Mouse (Mus musculus) heart, adult 2 months (tissue): Measurements from ENCODE around the gene Hbb-bh1. TPM values are rescaled to one million over a fixed set of nuclear protein-coding genes. Genes with fewer than 3 reads are reported as not detected.
A peak's percentile ranks its signal among the peaks of the same experiment; 100 is the strongest.

Experiments used
- DNase-seq, 2 experiments: peaks; one replicate each; pipeline ENCODE4 v3.0.0; 2021
- H3K27ac ChIP-seq: fragments of 200-600 bp; 2 replicates; pipeline ENCODE4 v1.8.1; 2022
- H3K27me3 ChIP-seq: fragments of 200-500 bp; 2 replicates; pipeline ENCODE4 v1.6.1; 2012; ENCODE audit warnings: mild to moderate bottlenecking, low read length, inconsistent platforms, mixed read lengths; ENCODE audit not compliant: control insufficient read depth, insufficient read depth
- H3K36me3 ChIP-seq: fragments of 200-500 bp; 2 replicates; pipeline ENCODE4 v1.6.1; 2012; ENCODE audit warnings: low read length, inconsistent platforms; ENCODE audit not compliant: control insufficient read depth, insufficient read depth
- H3K4me1 ChIP-seq: fragments of 200-500 bp; 2 replicates; pipeline ENCODE4 v1.6.1; 2011; ENCODE audit warnings: low read length; ENCODE audit not compliant: control insufficient read depth, insufficient read depth
- H3K4me3 ChIP-seq: fragments of 200-600 bp; 2 replicates; pipeline ENCODE4 v1.8.1; 2022
- H3K79me2 ChIP-seq: fragments of 200-500 bp; replicated peaks from 2 replicates; pipeline ENCODE4 v1.6.1; 2012; ENCODE audit warnings: mild to moderate bottlenecking, inconsistent platforms, low read length, moderate library complexity, mixed read lengths; ENCODE audit not compliant: control insufficient read depth, insufficient read depth
- H3K9ac ChIP-seq: fragments of 200-500 bp; 2 replicates; pipeline ENCODE4 v1.6.1; 2012; ENCODE audit warnings: low read depth, mild to moderate bottlenecking, control low read depth, inconsistent platforms, low read length, mixed read lengths
- CTCF ChIP-seq: fragments of 200-600 bp; IDR thresholded peaks from 2 replicates; pipeline ENCODE4 v1.8.1; 2022; ENCODE audit warnings: antibody characterized with exemption, mild to moderate bottlenecking, moderate library complexity
- EP300 ChIP-seq: fragments of 200-500 bp; IDR thresholded peaks from 2 replicates; pipeline ENCODE4 v1.6.1; 2011; ENCODE audit warnings: low read depth, low read length, control low read depth; ENCODE audit not compliant: insufficient read depth
- POLR2A ChIP-seq: fragments of 200-500 bp; IDR thresholded peaks from 2 replicates; pipeline ENCODE4 v1.6.1; 2011; ENCODE audit warnings: mild to moderate bottlenecking, low read depth, low read length, control low read depth; ENCODE audit not compliant: insufficient read depth
- WGBS: fragments of 180-500 bp; shearing (Covaris S2); methylation state at CpG from one replicate; pipeline ENCODE4 v1.1.7; 2018; 5-methylcytosine and 5-hydroxymethylcytosine counted together
- intact Hi-C: fragments of 180-260 bp; cut with DNase I; formaldehyde crosslinking; loops from one replicate; pipeline ENCODE4 v1.15.1; 2025
- polyA plus RNA-seq: library from polyadenylated mRNA; depleted of rRNA; stranded (reverse); fragments of >200 nt; gene quantifications from 2 replicates; pipeline ENCODE4 v1.2.3, GENCODE M21; 2012
- total RNA-seq, 2 experiments: library from RNA; stranded (reverse); gene quantifications; 2 replicates each; pipeline ENCODE4 v1.2.3; 2021

Hbb-bh1 gene
- total and polyA plus RNA-seq, 3 experiments = not detected

- no peaks in the 10 kb centered on the region for H3K36me3 ChIP-seq
- H3K4me1 ChIP-seq = no peaks in the 10 kb centered on the region
- no peak for DNase-seq
- intact Hi-C loops = no loop called here
- H3K79me2 ChIP-seq = no peaks in the 10 kb centered on the region
- H3K27ac ChIP-seq = no peak overlapping the region
- H3K4me3 ChIP-seq = no peak overlapping the region
- H3K9ac ChIP-seq = no peak overlapping the region
- TF ChIP-seq CTCF (no peak), EP300 (no peak), POLR2A (no peak)
- no peaks in the 10 kb centered on the region for H3K27me3 ChIP-seq
Observed at GRCm38 (mm10) chr7:103865716-103866115, 22.8 kb upstream of the Hbb-bh1 start.

DNA sequence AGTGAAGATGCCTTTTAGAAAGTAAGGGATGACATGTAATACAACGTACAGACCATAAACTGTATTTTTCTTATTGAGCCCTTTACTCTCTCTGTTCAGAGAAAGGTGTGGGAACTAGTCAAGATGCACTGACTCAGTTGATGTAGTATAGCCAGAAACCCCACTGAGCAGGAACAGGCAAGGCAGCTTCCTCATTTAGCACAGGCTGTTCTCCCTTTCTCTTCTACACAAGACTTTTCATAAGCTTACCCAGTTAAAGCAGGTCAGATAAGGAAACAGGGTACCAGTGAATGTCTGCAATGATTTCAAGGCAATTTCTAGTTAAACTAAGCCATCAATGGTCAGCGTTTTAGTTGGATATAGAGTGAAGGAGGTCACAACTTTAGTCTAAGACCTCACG, 18.6 kb upstream of the Hbb-bh1 start:
- no peak for TF ChIP-seq CTCF
- TF ChIP-seq POLR2A = no peak
- TF ChIP-seq EP300 = no peak
- no peak for DNase-seq
- Histone ChIP-seq H3K27ac (no peak overlapping the region), H3K27me3 (no peaks in the 10 kb centered on the region), H3K4me3 (no peak overlapping the region), H3K36me3 (no peaks in the 10 kb centered on the region), H3K9ac (no peak overlapping the region), H3K79me2 (no peaks in the 10 kb centered on the region), H3K4me1 (no peaks in the 10 kb centered on the region)
- 86% methylated on average over 3 of the region's 3 CpGs for WGBS
- intact Hi-C loops = no loop called here

DNA sequence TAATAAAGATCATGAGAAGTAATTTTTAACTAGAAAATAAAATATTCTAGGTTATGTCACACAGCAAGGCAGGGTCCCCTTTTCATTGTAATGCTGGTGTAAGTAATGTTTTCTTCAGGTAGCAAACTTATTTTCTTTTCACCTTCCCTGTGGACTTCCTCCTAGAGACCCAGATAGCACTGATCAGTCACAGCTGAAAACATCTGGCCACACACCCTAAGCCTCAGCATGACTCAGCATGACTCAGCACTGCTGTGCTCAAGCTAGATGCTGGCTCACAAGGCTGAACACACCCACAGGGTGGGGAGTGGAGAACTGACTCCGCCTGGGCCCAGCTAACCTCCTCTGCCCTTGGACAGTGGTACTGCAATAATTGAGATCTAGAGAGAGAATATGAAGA, 17.9 kb upstream of the Hbb-bh1 start:
- TF ChIP-seq CTCF (no peak), EP300 (0 out of 2 replicates have a peak, but pooled peaks have one; percentile 23), POLR2A (no peak)
- no peaks in the 10 kb centered on the region for H3K79me2 ChIP-seq
- intact Hi-C loops = no loop called here
- DNase-seq = peak; percentile 34 to 35
- H3K4me1 ChIP-seq = no peaks in the 10 kb centered on the region
- no peak overlapping the region for H3K27ac ChIP-seq
- no peaks in the 10 kb centered on the region for H3K36me3 ChIP-seq
- WGBS = 31% methylated on average over 1 of the region's 1 CpGs
- H3K9ac ChIP-seq = no peak overlapping the region
- H3K4me3 ChIP-seq = no peak overlapping the region
- no peaks in the 10 kb centered on the region for H3K27me3 ChIP-seq

DNA sequence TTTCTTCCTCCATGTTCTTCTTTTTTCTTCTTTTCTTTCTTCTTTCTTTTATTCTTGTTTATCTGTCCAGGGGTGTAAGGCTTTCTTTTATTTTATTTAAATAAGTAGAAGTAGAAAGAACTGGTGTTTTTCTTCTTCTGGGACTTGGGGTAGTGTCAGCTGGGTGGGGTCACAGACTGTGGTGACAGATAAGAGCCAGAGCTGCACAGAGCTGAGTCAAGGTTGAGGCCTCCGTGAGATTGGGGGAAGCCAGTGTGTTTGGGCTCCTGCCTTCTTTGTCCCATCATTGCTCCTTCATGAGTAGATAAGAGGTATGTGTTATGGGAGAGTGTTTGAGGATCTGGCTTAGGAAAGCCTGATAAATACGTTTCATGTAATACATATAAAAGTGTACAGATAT, 16.1 kb upstream of the Hbb-bh1 start:
- intact Hi-C loops = no loop called here
- Histone ChIP-seq H3K79me2 (no peaks in the 10 kb centered on the region), H3K36me3 (no peaks in the 10 kb centered on the region), H3K4me3 (no peak overlapping the region), H3K9ac (no peak overlapping the region), H3K4me1 (no peaks in the 10 kb centered on the region), H3K27me3 (no peaks in the 10 kb centered on the region), H3K27ac (no peak overlapping the region)
- no peak for TF ChIP-seq EP300
- no peak for TF ChIP-seq POLR2A
- no peak for TF ChIP-seq CTCF
- WGBS = 20% methylated on average over 2 of the region's 2 CpGs
- DNase-seq = no peak

DNA sequence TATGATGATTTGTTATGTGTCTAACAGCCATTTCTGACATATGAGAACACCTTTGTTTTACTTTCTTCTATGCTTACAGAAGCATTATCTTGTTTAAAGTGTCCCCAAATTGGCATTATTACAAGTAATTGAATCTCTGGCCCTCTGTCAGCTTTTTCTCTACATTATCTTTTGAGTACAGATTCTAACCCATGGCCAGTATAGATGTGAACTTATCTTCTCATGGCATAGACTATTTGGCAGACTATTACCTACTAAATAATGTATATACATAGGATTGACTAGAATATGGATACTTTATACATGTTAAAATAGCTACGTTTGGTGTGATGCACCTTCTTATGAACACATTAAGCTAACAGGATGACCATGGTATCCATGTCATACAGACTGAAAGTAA, 11.7 kb upstream of the Hbb-bh1 start:
- Histone ChIP-seq H3K4me3 (no peak overlapping the region), H3K36me3 (no peaks in the 10 kb centered on the region), H3K9ac (no peak overlapping the region), H3K27me3 (no peaks in the 10 kb centered on the region), H3K4me1 (no peaks in the 10 kb centered on the region), H3K79me2 (no peaks in the 10 kb centered on the region), H3K27ac (no peak overlapping the region)
- DNase-seq = no peak
- 63% methylated on average over 1 of the region's 1 CpGs for WGBS
- TF ChIP-seq POLR2A (no peak), CTCF (no peak), EP300 (no peak)
- intact Hi-C loops = no loop called here

DNA sequence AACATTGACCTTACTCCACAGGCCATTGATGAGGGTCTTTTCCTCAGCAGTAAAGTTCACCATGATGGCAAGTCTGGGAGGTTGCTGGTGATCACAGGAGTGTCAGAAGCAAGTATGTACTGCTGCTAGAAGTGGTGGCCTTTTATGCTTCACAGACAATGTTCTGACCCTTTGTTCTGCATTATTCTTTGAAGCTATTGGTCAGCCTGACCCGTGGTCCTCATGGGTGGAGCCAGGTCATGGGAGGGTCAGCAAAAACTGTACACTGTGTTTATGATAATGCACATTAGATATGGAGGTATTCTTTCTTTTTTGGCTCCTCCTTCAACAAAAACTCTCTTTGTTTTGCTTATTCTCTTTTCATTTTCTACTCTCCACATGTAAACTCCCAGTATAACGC, 10.1 kb upstream of the Hbb-bh1 start, which contains the start of gene Hbb-y:
Hbb-y (minus strand) TSS at position 127 of the 400 bp plus-strand sequence.
- 43% methylated on average over 2 of the region's 2 CpGs for WGBS
- TF ChIP-seq POLR2A (no peak), CTCF (no peak), EP300 (no peak)
- no peaks in the 10 kb centered on the region for H3K79me2 ChIP-seq
- H3K9ac ChIP-seq = no peak within 1 kb of the TSS
- H3K27me3 ChIP-seq = no peaks in the 10 kb centered on the region
- H3K27ac ChIP-seq = no peak within 1 kb of the TSS
- intact Hi-C loops = no loop called here
- H3K36me3 ChIP-seq = no peaks in the 10 kb centered on the region
- no peak for DNase-seq
- H3K4me3 ChIP-seq = no peak within 1 kb of the TSS
- H3K4me1 ChIP-seq = no peaks in the 10 kb centered on the region
